Mouse (Mus musculus) cerebellum, postnatal 10 days (tissue): ENCODE measurements around the gene Caskin2.

ENCODE experiments used
- DNase-seq, 2 experiments: peaks; one replicate each; pipeline ENCODE4 v3.0.0; 2021; ENCODE audit warnings: mixed read lengths in 2 of 2

Caskin2 gene

DNA sequence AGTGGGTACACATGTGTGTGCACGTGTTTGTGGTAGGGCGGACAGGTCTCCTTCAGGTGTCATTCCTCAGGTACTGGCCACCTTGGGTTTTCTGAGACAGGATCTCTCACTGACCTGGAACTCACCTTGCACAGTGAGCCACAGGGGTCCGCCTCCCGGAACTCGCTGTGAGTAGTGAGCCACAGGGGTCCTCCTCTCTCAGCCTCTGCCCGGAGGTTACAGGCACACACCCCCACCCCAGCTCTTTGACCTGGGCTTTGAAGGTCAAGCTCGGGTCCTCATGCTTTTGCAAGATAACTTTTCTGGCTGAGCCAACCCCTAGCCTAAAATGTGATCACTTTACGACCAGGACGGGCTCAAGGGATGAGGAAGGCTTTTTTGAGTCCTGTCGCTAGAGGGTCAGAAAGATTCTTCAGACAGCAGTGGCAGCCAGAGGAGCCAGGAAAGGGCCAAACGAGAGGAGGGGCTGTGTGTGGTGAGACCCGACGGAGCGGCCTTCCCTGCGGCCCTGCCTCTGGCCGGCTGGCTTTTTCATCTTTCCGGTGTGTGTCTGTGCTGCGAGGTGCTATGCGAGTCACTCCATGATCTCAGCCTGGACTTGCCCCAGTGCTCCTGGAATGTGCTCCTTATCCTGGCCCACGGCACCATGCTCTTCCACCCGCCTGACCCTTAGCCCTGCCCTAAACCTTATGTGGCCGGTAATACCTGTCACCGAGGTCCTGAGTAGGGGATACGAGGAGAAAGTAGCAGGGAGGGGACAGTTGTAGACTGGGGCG, 17.3 kb upstream of the Caskin2 start:
- no peak for DNase-seq

DNA sequence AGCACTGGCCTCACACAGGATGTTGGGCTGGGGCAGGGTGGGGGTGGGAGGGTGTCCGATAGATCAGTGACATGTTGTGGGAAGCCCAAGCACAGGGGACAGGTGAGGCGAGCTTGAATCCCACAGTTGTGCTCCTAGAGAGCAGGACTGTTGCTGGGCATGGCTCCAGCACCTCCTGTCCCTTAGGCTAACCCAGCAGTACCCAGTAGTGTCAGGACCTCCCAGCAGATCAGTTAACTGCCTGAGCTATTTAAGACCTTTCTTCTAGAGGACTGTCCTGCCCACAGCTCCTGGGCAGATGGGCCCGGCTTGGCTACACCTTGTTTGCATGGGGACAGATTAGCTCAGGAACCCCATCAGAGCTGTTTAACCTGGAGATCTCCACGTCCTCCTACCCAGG, 15.6 kb upstream of the Caskin2 start:
- DNase-seq, result no peak

DNA sequence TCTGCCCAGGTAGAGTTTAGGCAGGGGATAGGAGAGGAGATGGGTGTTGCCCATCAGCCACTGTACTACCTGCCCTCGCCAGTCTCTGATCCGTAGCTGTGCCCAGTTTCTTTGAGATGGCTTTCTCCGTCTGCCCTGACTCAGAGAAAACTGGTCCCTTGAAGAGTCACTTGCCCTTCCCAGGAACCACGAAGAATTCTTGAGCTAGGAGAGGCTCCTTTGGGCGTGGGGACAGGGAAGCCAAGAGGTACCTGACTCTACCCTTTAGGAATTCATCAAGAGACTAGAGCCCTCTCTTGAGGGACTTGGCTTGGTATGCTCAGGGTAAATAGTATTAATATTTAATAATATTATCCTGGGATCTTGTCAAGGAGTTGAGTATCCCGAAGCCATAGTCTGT, 14.2 kb upstream of the Caskin2 start:
- no peak for DNase-seq

DNA sequence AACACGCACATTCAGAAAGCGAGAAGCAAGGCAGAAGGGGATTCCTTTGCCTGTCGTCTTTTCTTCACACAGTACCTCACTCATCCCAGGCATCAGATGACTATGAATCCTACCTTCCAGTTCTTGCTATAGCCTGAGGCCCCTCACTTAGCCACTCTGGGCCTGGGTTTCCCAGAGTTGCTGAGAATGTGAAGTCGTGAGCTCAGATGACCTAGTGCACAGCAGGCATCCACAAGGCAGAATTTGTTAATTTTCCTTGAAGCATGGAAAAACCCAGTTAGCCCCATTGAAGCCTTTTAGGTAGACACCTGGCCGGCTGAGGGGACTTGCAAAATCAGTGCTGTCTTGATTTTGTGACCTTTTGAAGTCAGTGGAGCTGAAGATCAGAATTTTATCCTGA, 13.0 kb upstream of the Caskin2 start:
- no peak for DNase-seq

DNA sequence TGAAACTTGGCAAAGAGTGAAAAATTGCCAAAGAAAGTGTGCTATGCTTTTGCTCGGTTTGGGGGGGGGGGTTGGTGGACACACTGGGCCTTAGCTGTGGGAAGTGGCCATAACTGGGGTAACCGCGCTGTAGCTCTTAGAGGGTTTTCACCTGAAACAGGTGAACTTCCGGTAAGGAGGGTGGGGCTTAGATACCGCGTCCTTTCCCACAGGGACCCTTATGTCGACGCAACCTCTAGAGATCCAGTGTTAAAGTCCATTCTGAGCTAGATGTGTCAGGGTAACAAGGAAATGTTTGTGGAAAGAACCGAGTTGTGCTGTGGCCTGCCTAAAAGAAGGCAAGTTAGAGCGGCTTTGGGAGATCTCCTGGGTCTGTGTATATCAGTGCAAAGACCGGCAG, 11.4 kb upstream of the Caskin2 start:
- no peak for DNase-seq

DNA sequence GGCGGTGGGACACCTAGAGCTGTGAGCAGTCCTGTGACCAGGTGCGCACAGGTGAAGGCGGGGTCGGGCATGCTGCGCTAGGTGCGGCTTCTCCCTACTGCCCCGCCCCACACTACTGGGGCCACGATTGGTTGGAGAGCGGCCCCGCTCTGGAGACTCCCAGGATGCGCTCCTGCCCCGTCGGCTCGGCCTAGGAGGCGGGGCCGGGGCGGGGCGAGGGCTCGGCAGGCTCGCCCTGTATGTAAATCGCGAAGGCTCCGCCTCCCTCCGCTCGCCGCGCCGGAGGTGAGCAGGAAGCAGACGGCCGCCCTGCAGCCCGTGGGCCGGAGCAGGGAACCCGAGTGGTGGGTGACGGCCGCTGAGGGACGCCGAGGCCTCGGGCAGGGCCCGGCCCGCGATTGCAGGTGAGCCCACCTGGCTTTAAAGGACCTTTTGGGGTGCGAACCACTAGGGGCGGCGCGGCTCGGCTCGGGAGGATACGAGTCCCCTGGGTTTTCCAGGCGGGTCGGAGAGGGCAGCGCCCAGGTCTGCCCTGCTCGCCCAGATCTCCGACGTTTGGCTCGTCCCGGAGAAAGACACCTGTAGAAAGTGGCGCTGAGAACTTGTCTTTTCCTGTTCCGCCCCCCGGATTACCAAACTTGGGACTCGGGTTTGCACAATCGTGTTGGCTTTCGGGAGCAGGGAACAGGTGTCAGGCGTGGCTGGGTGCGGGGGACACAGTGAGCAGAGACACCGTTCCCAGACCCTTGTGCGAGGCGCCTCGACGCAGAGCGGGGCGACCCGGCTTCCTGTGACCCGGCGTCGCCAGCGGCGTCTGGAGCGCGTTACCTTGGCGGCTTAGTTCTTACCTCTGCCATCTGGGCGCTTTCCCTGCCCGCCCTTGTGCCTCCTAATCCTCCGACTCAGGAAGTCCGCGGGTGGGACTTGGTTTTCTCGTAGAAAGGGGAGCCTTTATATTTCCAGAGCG, 10.6 kb upstream of the Caskin2 start, which contains the start of gene Llgl2:
Gene Llgl2, plus strand, starts transcription at position 276 of the 967 bp plus-strand sequence.
- peak; percentile 75 to 82 for DNase-seq

DNA sequence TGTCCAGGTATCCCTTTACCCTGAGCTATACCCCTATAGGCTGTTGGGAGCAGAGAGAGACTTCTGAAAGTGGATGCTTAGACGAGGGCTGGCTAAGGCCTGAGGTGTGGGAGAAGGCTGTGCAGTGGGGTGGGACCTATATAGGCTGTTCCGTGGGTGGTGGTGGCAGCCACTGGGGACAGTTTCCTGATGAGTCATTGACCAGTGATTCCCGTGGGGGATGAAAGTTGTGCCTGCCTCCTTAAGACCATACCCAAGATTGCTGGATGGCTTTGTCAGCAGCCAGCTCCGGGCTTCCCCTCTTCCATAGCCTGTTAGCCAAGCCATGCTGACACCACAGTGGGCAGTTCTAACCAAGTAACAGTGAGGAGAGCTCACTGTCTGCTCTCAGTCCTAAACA, 7.6 kb upstream of the Caskin2 start:
- DNase-seq, result no peak

DNA sequence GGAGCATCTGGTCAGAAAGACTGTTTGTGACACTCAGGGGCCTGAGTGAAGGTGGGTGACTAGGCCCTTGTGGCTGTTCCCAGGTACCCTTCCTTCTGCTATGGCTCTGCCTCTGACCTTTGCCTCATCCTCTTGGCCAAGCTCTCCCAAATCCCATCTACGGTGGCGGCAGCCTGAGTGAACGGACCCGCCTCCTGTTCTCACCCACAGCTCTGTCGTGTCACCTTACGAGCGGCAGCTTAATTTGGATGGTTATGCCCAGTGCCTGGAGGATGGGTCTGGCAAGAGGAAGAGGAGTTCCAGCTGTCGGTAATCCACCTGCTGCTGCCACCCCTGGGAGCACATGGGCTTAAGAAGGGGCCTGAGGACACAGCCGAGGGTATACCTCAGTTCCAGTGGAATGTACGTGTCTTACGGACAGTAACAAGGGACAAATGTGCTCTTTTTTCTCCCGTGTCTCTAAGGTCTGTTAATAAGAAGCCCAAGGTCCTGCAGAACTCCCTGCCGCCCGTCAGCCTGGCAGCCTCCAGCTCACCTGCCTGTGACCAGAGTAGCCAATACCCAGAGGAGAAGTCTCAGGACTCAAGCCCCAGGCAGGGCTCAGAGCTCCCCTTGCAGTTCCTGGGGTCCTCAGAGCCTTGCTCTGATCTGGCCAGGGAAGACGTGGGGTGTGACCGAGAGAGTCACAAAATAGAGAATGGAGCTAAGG, 6.6 kb upstream of the Caskin2 start:
- DNase-seq, result no peak

DNA sequence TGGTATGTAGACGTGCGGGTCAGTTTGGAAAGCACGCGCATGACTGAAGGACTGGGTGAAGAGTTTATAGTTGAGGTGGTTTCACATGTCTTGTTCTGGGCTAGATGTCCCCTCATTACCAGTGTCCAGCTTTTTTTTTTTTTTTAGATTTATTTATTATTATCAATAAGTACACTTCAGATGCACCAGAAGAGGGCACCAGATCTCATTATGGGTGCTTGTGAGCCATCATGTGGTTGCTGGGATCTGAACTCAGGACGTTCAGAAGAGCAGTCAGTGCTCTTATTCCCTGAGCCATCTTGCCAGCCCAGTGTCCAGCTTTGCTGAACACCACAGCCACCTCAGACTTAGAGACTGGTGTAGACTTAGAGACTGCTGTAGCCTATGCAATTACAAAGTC, 3.9 kb upstream of the Caskin2 start:
- no peak for DNase-seq

DNA sequence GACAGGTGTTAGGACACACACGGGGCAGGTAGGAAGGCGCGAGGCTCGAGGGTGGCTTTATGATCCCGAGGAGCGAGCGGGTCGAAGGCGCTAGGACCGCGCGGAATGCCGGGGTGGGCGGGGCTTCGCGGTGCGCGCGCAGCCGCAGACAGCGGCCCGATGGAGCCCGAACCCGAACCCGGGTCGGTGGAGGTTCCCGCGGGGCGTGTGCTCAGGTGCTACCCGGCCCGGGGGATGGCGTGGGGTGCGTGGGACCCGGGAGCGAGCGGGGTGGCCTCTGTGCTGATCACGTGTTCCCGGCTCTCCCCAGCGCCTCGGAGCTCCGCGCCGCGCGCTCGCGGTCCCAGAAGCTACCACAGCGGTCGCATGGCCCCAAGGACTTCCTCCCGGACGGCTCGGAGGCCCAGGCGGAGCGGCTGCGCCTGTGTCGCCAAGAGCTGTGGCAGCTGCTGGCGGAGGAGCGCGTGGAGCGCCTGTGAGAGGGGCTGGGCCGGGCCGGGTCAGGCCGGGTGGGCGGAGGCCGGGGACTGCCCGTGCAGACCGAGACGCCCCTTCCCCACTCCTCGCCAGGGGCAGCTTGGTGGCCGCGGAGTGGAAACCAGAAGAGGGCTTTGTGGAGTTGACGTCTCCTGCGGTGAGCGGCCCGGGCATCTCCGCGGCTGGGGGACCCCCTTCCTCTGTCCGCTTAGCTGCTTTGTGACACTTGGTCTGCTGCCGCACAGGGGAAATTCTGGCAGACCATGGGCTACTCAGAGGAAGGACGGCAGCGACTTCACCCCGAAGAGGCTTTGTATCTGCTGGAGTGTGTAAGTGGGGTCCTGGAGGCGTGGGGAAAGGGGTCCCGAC, 1.4 kb upstream of the Caskin2 start, which contains the start of gene Tsen54:
Gene Tsen54, plus strand, starts transcription at position 120 of the 846 bp plus-strand sequence.
- peak; percentile 95 to 96 for DNase-seq

DNA sequence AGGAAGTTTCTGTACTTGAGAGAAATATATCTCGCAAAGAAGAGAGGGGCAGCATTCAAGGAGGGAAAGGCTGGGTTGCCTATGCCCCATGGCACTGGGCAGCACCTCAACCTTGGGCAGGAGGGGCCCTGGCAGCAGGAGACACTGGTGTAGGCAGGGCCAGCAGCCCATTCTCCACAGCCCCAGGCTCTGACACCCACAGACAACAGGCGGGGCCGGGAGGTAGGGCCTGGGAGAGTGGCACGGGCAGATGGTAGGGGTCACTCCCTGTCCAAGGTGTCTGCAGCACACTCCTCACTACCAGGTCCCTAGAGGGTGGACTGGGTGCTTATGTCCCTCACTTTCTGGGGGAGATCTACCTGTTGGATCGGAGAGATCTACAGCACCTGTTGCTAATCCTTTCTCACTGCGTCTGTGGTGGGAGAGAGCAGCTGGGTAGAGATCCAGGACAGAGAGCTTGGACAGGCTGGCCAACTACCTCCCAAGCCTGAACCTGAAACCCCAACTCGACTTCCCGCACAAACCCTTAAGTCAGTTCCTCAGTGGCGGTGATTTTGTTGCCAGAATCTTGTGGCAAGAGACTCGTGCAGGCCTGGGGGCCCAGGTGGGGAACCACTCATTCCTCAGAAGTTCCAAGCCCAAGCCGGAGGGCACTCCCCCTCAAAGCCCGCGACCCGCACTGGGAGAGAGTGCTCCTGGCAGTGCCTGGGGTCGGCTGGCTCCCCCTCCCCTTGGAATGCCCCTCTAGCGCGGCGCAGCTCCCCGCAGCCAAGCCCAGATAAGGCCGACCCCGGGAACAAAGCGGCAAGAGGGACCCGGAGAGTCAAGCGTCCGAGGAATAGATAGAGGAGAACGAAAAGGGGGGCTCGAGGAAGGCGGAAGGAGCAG, 662 bp downstream of the Caskin2 start:
- peak in 1 of 2 experiments; percentile 46 for DNase-seq

DNA sequence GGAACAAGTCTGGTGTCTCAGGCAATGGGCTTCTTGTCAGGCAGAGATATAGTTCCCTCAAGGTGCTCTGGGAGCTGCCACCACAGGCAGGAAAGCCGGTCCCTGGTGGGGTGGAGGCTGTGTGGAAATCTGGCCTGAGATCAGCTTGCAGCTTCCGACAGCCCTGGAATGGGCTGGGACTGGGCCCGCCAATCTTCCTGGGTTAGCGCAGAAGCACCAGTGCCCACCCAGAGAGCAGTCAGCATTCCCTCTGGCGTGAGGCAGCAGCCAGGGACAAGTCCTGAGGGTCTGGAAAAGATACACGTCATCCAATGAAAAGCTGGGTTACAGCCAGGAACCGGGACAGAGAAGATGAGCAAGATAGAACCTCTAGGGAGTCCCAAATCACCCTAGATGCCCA, 1.3 kb downstream of the Caskin2 start:
- no peak for DNase-seq

DNA sequence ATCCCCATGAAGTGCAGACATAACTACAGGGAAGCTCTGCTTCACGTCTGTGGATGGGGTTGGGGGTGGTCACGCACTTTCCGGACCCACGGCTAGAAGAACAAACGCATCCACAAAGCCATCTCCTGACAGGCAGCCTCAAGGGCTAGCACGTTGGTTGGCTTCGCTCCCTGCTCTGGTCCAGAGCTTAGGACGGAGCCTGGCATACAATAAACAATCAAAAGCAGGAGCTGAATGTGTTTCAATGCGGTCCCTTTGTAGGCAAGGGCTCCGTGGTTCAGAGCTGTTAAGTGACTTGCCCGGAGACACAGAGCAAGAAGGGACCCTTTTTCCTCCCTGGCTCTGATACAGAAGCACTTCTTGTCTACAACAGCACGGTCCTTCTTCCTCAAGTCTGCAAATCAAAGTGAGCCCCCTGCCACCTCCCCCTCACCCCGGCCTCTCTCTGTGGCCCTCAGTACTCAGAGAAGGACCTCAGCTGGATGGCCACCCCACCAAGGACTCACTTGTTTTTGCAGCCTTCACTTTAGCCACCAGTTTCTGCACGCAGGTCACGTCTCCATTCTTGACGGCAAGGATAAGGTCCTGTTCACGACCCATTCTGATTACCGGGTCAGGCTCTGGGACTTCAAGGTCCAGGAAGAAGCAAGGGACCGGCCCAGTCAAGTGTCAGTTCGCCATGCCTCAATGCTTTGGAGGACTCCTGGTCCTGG, 1.9 kb downstream of the Caskin2 start:
- DNase-seq, result no peak

DNA sequence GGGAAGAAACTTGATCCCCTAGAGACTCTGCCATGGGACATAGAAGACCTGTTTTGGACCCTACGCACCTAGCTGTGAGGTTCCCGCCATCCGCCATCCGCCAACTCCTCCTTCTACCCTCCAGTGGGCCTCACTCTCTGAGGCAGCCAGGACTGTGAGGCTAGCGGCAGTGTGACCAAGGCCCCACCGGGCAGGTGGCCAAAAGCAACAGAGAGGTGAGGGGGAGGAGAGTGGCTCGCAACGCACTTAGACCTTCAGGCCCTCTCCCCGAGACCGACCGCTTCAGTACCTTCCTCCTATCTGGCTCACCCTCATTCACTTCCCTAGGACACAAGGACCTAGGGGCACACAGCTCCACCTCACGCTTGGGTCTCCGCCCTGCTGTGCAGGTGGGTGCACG, 3.1 kb downstream of the Caskin2 start:
- DNase-seq, result peak in 1 of 2 experiments; percentile 54

DNA sequence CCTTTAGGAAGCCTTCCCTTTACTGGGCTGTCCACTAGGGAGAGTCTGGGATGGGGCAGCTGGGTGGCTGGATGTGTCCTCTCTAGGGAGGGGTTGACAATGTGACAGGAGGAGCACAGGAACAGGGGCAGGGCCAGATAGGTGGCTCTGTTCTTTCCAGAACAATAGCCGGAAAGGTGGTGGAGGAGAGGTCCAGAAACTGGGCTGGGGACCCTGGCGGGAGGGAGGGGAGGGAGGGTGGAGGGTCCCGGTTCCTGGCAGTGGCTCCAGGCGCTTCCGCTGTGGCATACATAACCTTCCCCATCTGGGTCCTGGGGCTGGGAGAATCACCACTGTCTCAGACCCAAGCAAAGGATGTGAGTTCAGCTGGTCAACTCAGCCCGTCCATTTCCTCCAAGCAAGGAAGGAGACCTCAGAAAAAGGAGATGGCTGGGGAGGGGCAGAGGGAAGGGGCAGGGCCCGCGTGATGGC, 4.1 kb downstream of the Caskin2 start:
- DNase-seq, result no peak

DNA sequence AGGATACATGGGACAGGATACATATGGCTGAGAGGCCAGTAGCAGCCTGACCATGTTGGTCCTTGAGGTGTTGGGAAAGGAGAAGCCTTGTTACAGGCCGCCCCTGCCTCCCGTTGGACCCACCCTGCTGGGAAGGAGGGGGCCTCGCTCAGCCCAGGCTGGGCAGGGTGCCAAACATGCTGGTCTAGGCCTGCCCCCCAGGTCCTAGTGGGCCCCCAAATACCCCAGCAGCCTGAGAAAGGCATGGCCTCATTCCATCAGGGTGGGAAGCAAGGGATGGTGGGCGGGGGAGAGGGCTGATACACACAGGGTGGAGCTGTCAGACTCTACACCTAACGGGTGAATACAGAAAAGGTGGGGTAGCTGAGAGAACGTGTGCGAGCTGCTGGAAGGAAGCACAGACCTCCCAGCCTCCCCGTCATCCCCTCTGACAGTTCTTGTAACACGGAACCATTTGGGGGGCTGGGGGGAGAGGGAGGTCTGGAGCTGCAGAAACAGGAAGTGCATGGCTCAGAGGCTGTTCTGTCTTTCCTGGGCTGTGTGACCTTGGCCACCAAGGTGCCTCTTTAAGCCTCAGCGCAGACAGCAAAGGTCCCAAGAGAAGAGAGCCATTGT, 4.6 kb downstream of the Caskin2 start:
- peak; percentile 52 to 56 for DNase-seq

DNA sequence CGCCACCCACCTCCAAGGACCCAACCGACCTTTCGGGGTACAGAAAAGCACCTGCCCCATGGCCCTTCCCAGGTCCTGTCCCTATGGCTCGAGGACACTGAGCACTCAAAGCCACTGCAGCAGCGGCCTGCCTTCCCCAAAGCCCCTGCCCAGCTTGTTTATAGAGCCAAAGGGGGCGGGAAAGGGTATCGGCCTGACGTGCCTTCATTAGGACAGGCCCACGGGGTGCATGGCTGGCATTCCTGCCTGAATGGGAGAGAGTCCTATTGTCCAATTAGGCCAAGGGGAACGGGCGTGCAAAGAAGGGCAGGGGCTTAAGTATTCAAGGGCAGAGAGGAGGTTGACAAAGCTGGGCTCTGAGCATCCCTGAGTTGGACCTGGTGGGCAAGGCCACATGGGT, 5.5 kb downstream of the Caskin2 start:
- no peak for DNase-seq

DNA sequence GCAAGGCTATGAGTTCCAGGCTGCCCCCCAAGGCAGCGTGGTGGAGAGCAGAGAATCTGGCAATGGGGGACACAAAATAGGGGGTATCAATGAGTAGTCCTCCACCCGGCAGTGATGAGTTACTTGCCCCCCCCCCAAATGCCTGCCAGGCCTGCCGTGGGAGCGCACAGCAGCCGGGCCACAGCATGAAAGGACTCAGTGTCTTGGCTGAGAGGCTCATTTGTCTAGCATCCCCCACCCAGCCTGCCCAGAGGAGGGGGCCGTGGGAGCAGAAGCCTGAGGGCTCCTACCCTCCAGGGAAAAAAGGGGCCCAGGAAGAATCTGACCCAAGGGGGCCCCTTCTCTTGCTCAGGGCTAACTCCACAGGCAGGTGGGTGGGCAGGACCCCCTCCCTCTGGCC, 6.1 kb downstream of the Caskin2 start:
- DNase-seq, result peak in 1 of 2 experiments; percentile 50

DNA sequence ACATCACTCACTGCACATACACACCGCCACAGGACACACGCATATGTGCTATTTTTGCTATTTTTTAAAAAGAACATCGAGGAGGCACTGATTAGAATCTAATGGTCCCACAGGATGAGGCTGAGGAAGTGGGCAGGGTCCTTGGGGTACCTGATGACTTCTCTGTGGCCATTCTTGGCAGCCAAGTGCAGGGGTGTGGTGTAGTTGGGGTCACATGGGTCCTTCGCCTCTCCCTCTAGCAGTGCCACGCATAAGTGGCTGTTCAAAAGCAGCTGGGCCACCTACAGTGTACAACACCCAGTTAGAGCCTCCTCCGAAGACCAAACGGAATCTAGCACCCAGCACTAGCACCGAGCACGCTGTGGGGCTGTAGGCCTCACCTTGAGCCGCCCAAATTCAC, 7.3 kb downstream of the Caskin2 start:
- no peak for DNase-seq

DNA sequence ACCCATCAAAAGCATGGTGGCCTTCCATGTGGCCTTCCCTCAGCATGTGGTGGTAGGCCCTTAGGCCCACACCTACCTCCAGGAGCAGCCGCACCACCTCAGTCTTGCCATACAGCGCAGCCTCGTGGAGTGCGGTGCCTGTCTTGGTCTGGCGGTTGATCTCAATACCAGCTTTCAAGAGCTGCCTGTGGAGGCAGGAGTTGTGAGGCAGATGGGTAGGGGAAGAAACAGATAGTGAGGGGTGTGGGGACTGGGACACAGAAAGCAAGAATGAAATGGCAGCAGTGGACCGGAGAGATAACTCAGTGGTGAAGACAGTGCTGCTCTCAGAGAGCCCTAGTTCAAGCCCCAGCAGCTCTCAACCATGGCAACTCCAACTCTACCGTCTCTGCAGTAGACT, 8.4 kb downstream of the Caskin2 start:
- DNase-seq, result no peak
